Mouse (Mus musculus): ENCODE data around the gene Olfr930.

The Olfr930 gene

DNA sequence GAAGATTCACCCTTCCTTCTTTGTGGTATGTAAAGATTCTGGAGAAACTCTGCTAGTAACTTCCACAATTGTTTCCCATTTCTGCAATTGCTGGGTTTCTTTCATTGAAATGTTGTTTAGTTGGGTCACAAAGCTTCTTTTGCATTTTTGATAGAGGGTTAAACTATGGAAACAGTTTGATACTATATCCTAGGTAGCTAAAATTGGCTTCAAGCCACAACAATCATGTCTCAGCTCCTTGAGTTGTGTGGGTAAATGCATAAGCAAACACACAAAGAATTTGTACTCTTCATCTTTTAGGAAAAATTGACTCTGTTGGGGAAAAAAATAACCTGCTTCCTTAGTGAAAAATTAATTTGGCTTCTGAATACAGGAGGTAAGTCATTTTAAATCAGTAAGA is at the start of gene Olfr930:
Olfr930 (plus strand) TSS at position 301 of the 400 bp plus-strand sequence.
- no peak for DNase-seq

DNA sequence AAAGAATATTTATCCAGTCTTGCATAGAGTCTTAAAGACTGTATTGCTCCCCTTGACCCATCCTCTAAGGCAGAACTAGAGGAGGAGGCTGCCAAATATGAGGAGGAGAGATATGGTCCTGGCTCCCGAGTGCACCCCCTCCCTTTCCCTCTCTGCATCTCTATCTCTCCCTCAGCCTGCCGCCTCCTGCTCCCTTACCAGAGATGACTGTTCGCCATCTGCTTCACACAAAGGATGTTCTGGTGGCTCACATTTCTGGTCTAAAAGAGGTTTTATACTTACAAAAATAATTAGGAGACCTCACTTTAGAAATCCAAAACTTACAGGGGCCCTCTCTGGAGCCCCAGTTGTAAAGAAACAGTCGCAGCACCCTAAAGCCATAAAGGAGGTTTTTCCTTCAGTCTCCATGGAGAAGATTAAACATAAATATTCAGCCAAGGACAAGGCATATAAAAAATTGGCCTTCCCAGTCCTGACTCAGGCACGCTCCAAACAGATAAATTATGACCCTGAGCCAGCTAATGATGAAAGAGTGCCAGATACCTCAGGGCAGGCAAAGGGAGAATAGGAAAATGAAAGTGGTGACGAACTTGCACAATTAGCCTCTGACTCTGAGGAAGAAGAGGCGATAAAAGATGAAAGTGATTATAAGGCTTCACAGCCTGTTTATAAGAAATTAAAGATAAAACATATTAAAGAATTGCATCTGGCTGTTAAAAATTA is 24.0 kb downstream of the Olfr930 start:
- no peak for DNase-seq

DNA sequence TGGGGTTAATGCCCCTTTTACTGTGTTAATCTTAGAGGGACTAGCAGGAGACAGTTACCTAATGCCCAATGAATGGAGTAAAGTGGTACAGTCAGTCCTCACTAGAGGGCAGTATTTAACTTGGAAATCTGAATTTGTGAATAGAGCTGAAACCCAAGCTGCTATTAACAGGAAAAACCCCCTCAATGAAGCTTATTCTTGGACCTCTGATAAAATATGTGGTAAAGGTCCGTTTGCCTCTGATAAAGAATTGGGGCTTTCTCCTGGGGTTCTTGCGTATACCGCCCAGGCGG is 24.5 kb downstream of the Olfr930 start:
- DNase-seq, result no peak

DNA sequence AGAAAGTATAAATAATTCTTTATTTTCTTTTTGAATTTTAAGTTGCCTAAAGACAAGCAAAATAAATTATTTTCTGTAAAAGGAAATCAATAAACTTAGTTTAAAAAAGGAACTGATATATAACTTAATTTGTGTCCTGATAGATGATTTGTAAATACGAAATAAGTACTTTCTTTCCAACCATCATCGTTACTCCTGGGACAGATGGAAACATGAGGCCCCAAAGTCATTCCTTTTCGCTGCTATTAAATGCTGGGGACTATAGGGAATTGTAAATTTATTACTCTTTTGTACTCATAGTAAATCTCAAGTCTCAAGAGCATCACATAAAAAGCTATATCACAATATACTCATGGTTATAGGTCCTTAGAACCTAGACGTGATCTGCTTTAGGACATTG is 42.4 kb downstream of the Olfr930 start, which contains the start of gene Olfr933:
Olfr933 (plus strand) TSS at position 301 of the 400 bp plus-strand sequence.
- DNase-seq, result no peak

Data from kidney, postnatal 4 days (tissue).